28 mouse cellular contexts compared by ENCODE assay signal in the genomic region with DNA sequence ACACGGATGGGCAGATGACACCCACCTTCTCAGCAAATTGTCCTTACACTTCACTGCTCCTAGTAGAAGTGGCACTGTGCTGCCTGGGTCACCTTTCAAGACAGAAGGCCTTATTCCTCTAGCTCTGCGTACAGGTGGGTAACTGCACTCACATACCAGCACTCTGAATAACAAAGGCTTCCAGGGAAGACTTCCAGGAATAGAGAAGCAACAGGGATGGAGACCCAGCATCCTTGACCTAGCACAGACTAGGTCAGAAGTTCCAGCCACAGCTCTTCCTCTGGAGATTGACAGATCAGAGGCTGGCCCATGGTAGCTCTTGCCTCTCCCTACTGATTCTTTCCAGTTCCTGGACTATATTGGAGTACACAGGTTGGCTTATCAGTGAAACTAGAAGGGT. TPM values are rescaled to one million over a fixed set of nuclear protein-coding genes. Genes with fewer than 3 reads are reported as not detected.
DNase-seq lines count a peak whose midpoint lies in the region; ATAC-seq and TF ChIP-seq lines count a peak whose summit lies in the region.
"Had no signal": no experiment of that assay in that cellular context is flagged by ENCODE, and none has a peak within 500 bp of the region (broad histone marks: within the 10 kb centered on the region; RNA-seq: fewer than 3 reads in every experiment).

No protein-coding gene starts in this region.

- no peaks in the 10 kb centered on the region for H3K79me2 ChIP-seq in heart, adult 2 months (replicated peaks; ENCODE audit: control insufficient read depth, insufficient read depth, low read length)

- no peak overlapping the region for H3K9ac ChIP-seq in ES-E14 (ENCODE audit: insufficient read depth, low read depth, low read length, poor library complexity, severe bottlenecking)
- no peak overlapping the region for H3K9ac ChIP-seq in heart, adult 2 months (ENCODE audit: low read depth, low read length)
- H3K9ac ChIP-seq in lung, postnatal 0 days (replicated peaks; ENCODE audit: low read depth): no peak overlapping the region

- 78% methylated on average over 2 of the region's 2 CpGs for WGBS in heart, adult 2 months
- WGBS in lung, adult 2 months: 81% methylated on average over 2 of the region's 2 CpGs
- 78% methylated on average over 2 of the region's 2 CpGs for WGBS in lung, postnatal 0 days

- DNase-seq in ES-CJ7 (ENCODE audit: low read depth, low spot score) (peak; percentile 66), ES-E14 (ENCODE audit: low read depth, low spot score) (peak; percentile 4), R1 (ENCODE audit: low read depth, low spot score) (peak; percentile 65), ZHBTc4 (ENCODE audit: low read depth, low spot score) (peak; percentile 43)
- DNase-seq in heart, adult 2 months: no peak
- no peak for DNase-seq in lung, adult 2 months
- DNase-seq in adrenal gland, adult 2 months: no peak
- no peak for DNase-seq in lung, postnatal 0 days (ENCODE audit: low spot score)
- DNase-seq: adrenal gland, adult 8-10 months; adrenal gland, postnatal 10 days; adrenal gland, postnatal 14 days; adrenal gland, postnatal 25 days; adrenal gland, postnatal 36 days; B cell, adult 2 months; cerebellum, adult 11 months; cerebellum, adult 11-12 months; cerebellum, adult 18-20 months; cerebellum, adult 2 months; cerebellum, adult 8-10 months; cerebellum, adult 9-10 months; cerebellum, adult 9-11 months had no signal

- in situ Hi-C loops in ES-E14 (cut with MboI; ENCODE audit: low sequenced_read_pairs in 2 of 2, unreplicated experiment in 2 of 2): no loop called here

- no peak for TF ChIP-seq EP300 in heart, adult 2 months (IDR thresholded peaks at IDR 0.05; ENCODE audit: insufficient read depth, low read depth, low read length)
- no peak for TF ChIP-seq EP300 in lung, postnatal 0 days (IDR thresholded peaks at IDR 0.05)

- ATAC-seq in lung, postnatal 0 days: no peak
- ATAC-seq: activated CD4-positive, CD25-positive, alpha-beta regulatory T cell, adult 4 months; CD4-positive, CD25-positive, alpha-beta regulatory T cell, adult 4 months; Patski had no signal

- H3K4me1 ChIP-seq in ES-E14 (ENCODE audit: control insufficient read depth in 2 of 2, insufficient read depth in 2 of 2, low read length in 2 of 2, poor library complexity in 1 of 2): no peaks in the 10 kb centered on the region
- H3K4me1 ChIP-seq in heart, adult 2 months (ENCODE audit: control insufficient read depth, insufficient read depth, low read length): no peaks in the 10 kb centered on the region; the same call in none of the 2 replicates
- no peaks in the 10 kb centered on the region for H3K4me1 ChIP-seq in lung, adult 2 months (ENCODE audit: control insufficient read depth, insufficient read depth, low read length)
- H3K4me1 ChIP-seq in lung, postnatal 0 days (ENCODE audit: insufficient read depth, low read depth, low read length): no peaks in the 10 kb centered on the region; the same call in 1 of the 2 replicates

- intact Hi-C loops in heart, adult 2 months (cut with DNase I): no loop called here

- no peaks in the 10 kb centered on the region for H3K36me3 ChIP-seq in ES-E14 (ENCODE audit: control insufficient read depth, insufficient read depth, low read length, poor library complexity, severe bottlenecking)
- H3K36me3 ChIP-seq in heart, adult 2 months (ENCODE audit: control insufficient read depth, insufficient read depth, low read length): no peaks in the 10 kb centered on the region
- H3K36me3 ChIP-seq in lung, postnatal 0 days (ENCODE audit: insufficient read depth, low read length): no peaks in the 10 kb centered on the region
- H3K36me3 ChIP-seq: G1E had no signal

- no peaks in the 10 kb centered on the region for H3K9me3 ChIP-seq in ES-E14 (ENCODE audit: control insufficient read depth, insufficient read depth, low read depth, low read length)
- no peaks in the 10 kb centered on the region for H3K9me3 ChIP-seq in lung, postnatal 0 days (ENCODE audit: low read length)

- no peaks in the 10 kb centered on the region for H3K27me3 ChIP-seq in heart, adult 2 months (ENCODE audit: control insufficient read depth, insufficient read depth, low read length)
- no peaks in the 10 kb centered on the region for H3K27me3 ChIP-seq in lung, postnatal 0 days (replicated peaks; ENCODE audit: insufficient read depth, low read length)
- H3K27me3 ChIP-seq: CH12.LX, Patski had no signal

- H3K27ac ChIP-seq in ES-E14 (ENCODE audit: insufficient read depth, low read depth, low read length, poor library complexity, severe bottlenecking): no peak overlapping the region
- no peak overlapping the region for H3K27ac ChIP-seq in heart, adult 2 months
- no peak overlapping the region for H3K27ac ChIP-seq in lung, postnatal 0 days (ENCODE audit: low read length)

- no peak overlapping the region for H3K4me3 ChIP-seq in ES-E14 (ENCODE audit: insufficient read depth in 1 of 2, low read depth in 1 of 2, low read length in 2 of 2, poor library complexity in 1 of 2, severe bottlenecking in 1 of 2)
- H3K4me3 ChIP-seq in heart, adult 2 months: no peak overlapping the region
- H3K4me3 ChIP-seq in lung, adult 2 months (replicated peaks; ENCODE audit: extremely low read depth, low read depth, low read length): no peak overlapping the region
- H3K4me3 ChIP-seq in lung, postnatal 0 days (ENCODE audit: low read depth, low read length): no peak overlapping the region

- TF ChIP-seq CTCF in heart, adult 2 months (IDR thresholded peaks at IDR 0.05): no peak
- TF ChIP-seq CTCF in lung, adult 2 months (IDR thresholded peaks at IDR 0.05; ENCODE audit: insufficient read depth, low read length): no peak
- TF ChIP-seq CTCF in lung, postnatal 0 days (IDR thresholded peaks at IDR 0.05): no peak

- no peak for TF ChIP-seq POLR2A in heart, adult 2 months (IDR thresholded peaks at IDR 0.05; ENCODE audit: insufficient read depth, low read depth, low read length)
- no peak for TF ChIP-seq POLR2A in lung, adult 2 months (IDR thresholded peaks at IDR 0.05; ENCODE audit: borderline replicate concordance, extremely low read depth, low read depth, low read length)

- H3K4me2 ChIP-seq in lung, postnatal 0 days (replicated peaks; ENCODE audit: low read depth, low read length): no peak overlapping the region

TF ChIP-seq in ES-E14, 5 proteins besides CTCF, POLR2A, EP300 and RAD21:
- no peak for TF ChIP-seq MAFK (IDR thresholded peaks at IDR 0.05; ENCODE audit: insufficient read depth, low read depth, low read length)
- no peak for TF ChIP-seq ZNF384 (IDR thresholded peaks at IDR 0.05; ENCODE audit: low read depth, low read length)
- TF ChIP-seq CHD2 (IDR thresholded peaks at IDR 0.05; ENCODE audit: low read depth, low read length): no peak
- TF ChIP-seq HCFC1 (IDR thresholded peaks at IDR 0.05; ENCODE audit: borderline replicate concordance, insufficient read depth, low read length): no peak
- TF ChIP-seq ZC3H11A (IDR thresholded peaks at IDR 0.05; ENCODE audit: borderline replicate concordance, low read depth, low read length): no peak

RNA-seq across cellular contexts. Expression of gene Gbp6, which starts 47.8 kb away (rescaled TPM):
- total RNA-seq in ES-E14 (2012; rRNA removed): 0.11 TPM in 1 of 2 replicates, not detected in the other
- total RNA-seq in heart, adult 2 months (2021): 10 to 100 TPM; 14.3 to 22.0 TPM
- 4.9 and 5.9 TPM in 2 replicates for polyA plus RNA-seq in heart, adult 2 months (2012; rRNA removed)
- 3.2 and 4.4 TPM in 2 replicates for polyA plus RNA-seq in lung, adult 2 months (2012; rRNA removed)
- 10 to 100 TPM; 15.0 to 19.5 TPM for total RNA-seq in adrenal gland, adult 2 months (2021)
- polyA plus RNA-seq in adrenal gland, adult 2 months (2012; rRNA removed): 1.4 and 1.5 TPM in 2 replicates
- polyA plus RNA-seq in lung, postnatal 0 days (2015; fragmentation: Nextera tagmentation; extraction: Ambion mirVana): 3.1 and 4.5 TPM in 2 replicates
- polyA plus RNA-seq: G1E had no signal

RNA-seq across cellular contexts. Expression of gene Gm43302, which starts 47.8 kb away (rescaled TPM):
- total RNA-seq in ES-E14 (2012; rRNA removed): not detected in 2 replicates
- 1 to 10 TPM in 1 of 2 experiments, under 1 TPM in 1; 0.25 to 1.9 TPM for total RNA-seq in heart, adult 2 months (2021)
- polyA plus RNA-seq in heart, adult 2 months (2012; rRNA removed): 3.0 and 4.5 TPM in 2 replicates
- polyA plus RNA-seq in lung, adult 2 months (2012; rRNA removed): 1.5 and 1.6 TPM in 2 replicates
- total RNA-seq in adrenal gland, adult 2 months (2021): under 1 TPM in 1 of 2 experiments, not detected in 1; 0.07 TPM
- polyA plus RNA-seq in adrenal gland, adult 2 months (2012; rRNA removed): 1.6 and 2.3 TPM in 2 replicates
- 0.07 TPM in 2 replicates for polyA plus RNA-seq in lung, postnatal 0 days (2015; fragmentation: Nextera tagmentation; extraction: Ambion mirVana)
- total RNA-seq: adrenal gland, postnatal 36 days; MEL had no signal
- polyA plus RNA-seq: C2C12, G1E had no signal

Comparison
In these comparisons a context has a peak if more than half of its experiments do, and no peak if none do; other contexts are left out.
1. DNase-seq: peak in ES-CJ7 (single experiment), ES-E14 (single experiment), R1 (single experiment) and ZHBTc4 (single experiment); none in heart, adult 2 months (0 of 2), lung, adult 2 months (single experiment), adrenal gland, adult 2 months (single experiment) and lung, postnatal 0 days (single experiment).